Mouse (Mus musculus): ENCODE results near the gene Grsf1. TPM values are rescaled to one million over a fixed set of nuclear protein-coding genes. Genes with fewer than 3 reads are reported as not detected.

Grsf1 gene
- polyA plus RNA-seq, 2 experiments = 55.3 to 63.9 TPM

DNA sequence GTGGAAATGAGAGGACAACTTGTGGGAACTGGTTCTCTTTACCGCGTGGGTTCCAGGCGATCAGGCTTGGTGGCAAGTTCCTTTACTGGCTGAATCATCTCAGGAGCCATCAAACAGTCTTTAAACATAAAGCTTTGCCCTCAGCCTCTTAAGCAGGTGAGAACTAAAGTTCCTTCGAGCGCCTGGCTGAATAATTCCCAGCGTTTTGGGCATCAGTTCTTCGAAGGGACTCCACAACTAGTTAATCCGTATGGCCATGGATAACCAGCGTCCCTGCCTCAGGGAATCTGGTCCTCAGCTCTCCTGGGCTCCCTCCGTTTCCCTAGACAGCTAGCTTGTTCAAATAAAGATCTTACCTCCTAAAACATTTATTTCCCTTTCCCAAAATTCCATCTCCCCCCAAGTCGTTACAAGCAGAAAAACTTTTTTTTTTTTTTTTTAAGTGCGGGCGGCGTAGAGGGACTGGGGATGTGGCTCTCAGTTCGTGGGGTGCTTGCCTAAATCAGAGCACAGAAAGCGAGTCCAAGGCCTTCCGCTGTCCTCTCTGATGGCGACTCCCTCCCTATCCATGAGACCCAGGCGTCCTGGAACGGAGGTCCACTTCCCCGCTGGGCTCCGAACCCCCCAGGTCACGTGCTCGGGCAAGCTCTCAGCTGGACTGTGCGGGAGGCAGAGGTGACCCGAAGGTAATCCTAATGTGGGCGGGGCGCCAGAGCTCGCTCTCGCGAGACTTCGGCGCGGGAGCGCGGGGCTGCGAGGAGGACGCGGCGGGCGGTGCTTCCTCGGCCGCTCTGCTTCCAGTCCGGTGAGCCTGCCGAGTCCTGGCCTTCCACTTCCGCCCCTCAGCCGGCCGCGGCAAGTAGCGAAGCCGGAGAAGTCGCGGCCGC lies 44.4 kb upstream of the Grsf1 start, which contains the start of gene Mob1b:
Mob1b (plus strand) TSS at position 740 of the 887 bp plus-strand sequence.
- peak; percentile 92 for DNase-seq (ENCODE audit: low spot score)
- Histone ChIP-seq H3K4me3 (replicated peaks; ENCODE audit: low read length) (peak within 1 kb of the TSS; percentile 97), H3K27ac (replicated peaks; ENCODE audit: low read depth, low read length) (peak within 1 kb of the TSS; percentile 87), H3K4me2 (replicated peaks; ENCODE audit: low read depth, low read length, severe bottlenecking) (peak within 1 kb of the TSS; percentile 85), H3K36me3 (ENCODE audit: control insufficient read depth, insufficient read depth, low read length) (no peaks in the 10 kb centered on the region), H3K27me3 (ENCODE audit: control insufficient read depth, insufficient read depth, low read length) (no peaks in the 10 kb centered on the region), H3K9me3 (ENCODE audit: control insufficient read depth, low read length) (no peaks in the 10 kb centered on the region), H3K4me1 (ENCODE audit: control insufficient read depth, insufficient read depth, low read length) (peaks cover 15% of the 10 kb centered on the region), H3K9ac (ENCODE audit: low read depth, low read length, severe bottlenecking) (peak within 1 kb of the TSS; percentile 91)
- ATAC-seq (ENCODE audit: low FRiP score, low read depth) = peak; percentile 98
- WGBS = under 1% methylated on average over 39 of the region's 54 CpGs
- TF ChIP-seq POLR2A (IDR thresholded peaks at IDR 0.05; ENCODE audit: borderline replicate concordance, extremely low read depth, insufficient read depth, insufficient read length) = peak; percentile 70; the same call in 1 of the 2 replicates

DNA sequence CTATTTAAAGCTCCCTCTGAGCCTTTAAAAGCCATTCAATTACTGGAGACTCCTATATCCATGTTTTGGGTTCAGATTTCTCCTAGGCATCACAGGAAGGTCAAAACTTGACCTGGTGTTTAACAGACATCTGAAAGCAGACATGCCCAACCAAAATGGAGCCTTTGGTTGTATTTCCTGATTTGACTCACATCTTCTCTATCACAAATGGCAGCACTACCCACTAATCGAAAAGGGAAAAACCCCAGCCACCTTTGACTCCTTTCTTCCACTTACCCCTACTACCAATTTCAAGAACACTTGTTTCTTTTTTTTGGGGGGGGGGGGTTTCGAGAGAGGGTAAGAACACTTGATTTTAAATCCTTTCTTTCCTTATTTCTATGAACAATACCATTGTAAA lies 41.0 kb upstream of the Grsf1 start:
- DNase-seq (ENCODE audit: low spot score) = no peak
- no peak overlapping the region for H3K4me2 ChIP-seq (replicated peaks; ENCODE audit: low read depth, low read length, severe bottlenecking)
- H3K36me3 ChIP-seq (ENCODE audit: control insufficient read depth, insufficient read depth, low read length) = no peaks in the 10 kb centered on the region
- no peak for TF ChIP-seq POLR2A (IDR thresholded peaks at IDR 0.05; ENCODE audit: borderline replicate concordance, extremely low read depth, insufficient read depth, insufficient read length)
- H3K27me3 ChIP-seq (ENCODE audit: control insufficient read depth, insufficient read depth, low read length) = no peaks in the 10 kb centered on the region
- H3K27ac ChIP-seq (replicated peaks; ENCODE audit: low read depth, low read length) = no peak overlapping the region
- 86% methylated on average over 2 of the region's 2 CpGs for WGBS
- peaks cover 8% of the 10 kb centered on the region for H3K4me1 ChIP-seq (ENCODE audit: control insufficient read depth, insufficient read depth, low read length)
- H3K4me3 ChIP-seq (replicated peaks; ENCODE audit: low read length) = no peak overlapping the region
- ATAC-seq (ENCODE audit: low FRiP score, low read depth) = no peak
- no peak overlapping the region for H3K9ac ChIP-seq (ENCODE audit: low read depth, low read length, severe bottlenecking)
- no peaks in the 10 kb centered on the region for H3K9me3 ChIP-seq (ENCODE audit: control insufficient read depth, low read length)

DNA sequence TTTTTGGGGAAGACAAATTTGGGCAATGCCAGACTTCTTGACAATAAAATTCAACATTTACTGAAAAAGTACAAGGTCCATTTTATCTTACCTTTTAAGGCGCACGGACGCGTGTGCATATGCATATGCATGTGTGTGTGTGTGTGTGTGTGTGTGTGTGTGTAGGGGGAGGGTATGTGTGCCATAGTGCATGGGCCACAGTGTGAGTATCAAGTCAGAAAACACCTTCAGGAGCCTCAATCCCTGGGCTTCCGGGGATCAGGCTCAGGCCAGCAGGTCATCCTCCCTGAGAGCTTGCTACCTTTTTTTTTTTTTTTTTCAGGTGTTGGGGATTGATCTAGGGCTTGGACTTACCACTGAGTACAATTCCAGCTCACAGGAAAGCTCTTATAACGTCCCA lies 36.4 kb upstream of the Grsf1 start:
- H3K36me3 ChIP-seq (ENCODE audit: control insufficient read depth, insufficient read depth, low read length) = no peaks in the 10 kb centered on the region
- no peak for TF ChIP-seq POLR2A (IDR thresholded peaks at IDR 0.05; ENCODE audit: borderline replicate concordance, extremely low read depth, insufficient read depth, insufficient read length)
- 0 out of 2 replicates have a peak, but pooled peaks cover 8% of the 10 kb centered on the region for H3K4me1 ChIP-seq (ENCODE audit: control insufficient read depth, insufficient read depth, low read length)
- no peak overlapping the region for H3K4me2 ChIP-seq (replicated peaks; ENCODE audit: low read depth, low read length, severe bottlenecking)
- WGBS = 67% methylated on average over 6 of the region's 6 CpGs
- DNase-seq (ENCODE audit: low spot score) = no peak
- ATAC-seq (ENCODE audit: low FRiP score, low read depth) = no peak
- H3K27me3 ChIP-seq (ENCODE audit: control insufficient read depth, insufficient read depth, low read length) = no peaks in the 10 kb centered on the region
- no peak overlapping the region for H3K4me3 ChIP-seq (replicated peaks; ENCODE audit: low read length)
- no peak overlapping the region for H3K27ac ChIP-seq (replicated peaks; ENCODE audit: low read depth, low read length)
- H3K9me3 ChIP-seq (ENCODE audit: control insufficient read depth, low read length) = no peaks in the 10 kb centered on the region
- H3K9ac ChIP-seq (ENCODE audit: low read depth, low read length, severe bottlenecking) = no peak overlapping the region

DNA sequence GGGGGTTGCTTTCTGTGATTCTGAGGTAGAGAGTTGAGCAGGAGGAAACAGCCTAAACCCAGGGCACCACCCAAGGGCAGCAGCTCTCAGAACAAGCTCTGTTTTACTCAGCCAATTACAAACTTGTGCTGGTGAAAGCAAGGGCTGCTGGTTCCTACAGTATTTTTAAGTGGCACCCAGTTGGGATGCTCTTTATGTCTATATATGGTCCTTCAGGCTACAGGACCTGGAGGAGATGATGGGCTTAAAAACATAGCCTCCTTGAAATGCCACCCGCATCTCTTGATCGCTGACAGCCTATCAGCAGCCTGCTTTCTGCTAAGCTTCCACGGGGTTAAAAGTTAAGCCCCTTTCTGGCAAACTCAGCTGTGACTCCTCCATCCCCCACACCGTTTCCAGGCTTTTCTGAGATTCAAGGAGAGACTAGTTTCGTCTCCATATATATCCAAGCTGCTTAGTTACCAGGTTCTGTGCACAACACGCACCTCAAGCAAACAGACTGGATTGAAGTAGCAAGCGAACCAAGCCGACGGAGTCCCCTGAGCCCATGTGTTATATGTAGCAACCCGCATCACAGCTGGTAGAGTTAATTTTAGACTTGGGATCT lies 35.8 kb upstream of the Grsf1 start:
- Histone ChIP-seq H3K4me3 (replicated peaks; ENCODE audit: low read length) (no peak overlapping the region), H3K36me3 (ENCODE audit: control insufficient read depth, insufficient read depth, low read length) (no peaks in the 10 kb centered on the region), H3K27me3 (ENCODE audit: control insufficient read depth, insufficient read depth, low read length) (no peaks in the 10 kb centered on the region), H3K4me1 (ENCODE audit: control insufficient read depth, insufficient read depth, low read length) (0 out of 2 replicates have a peak, but pooled peaks cover 8% of the 10 kb centered on the region), H3K27ac (replicated peaks; ENCODE audit: low read depth, low read length) (no peak overlapping the region), H3K9ac (ENCODE audit: low read depth, low read length, severe bottlenecking) (no peak overlapping the region), H3K9me3 (ENCODE audit: control insufficient read depth, low read length) (no peaks in the 10 kb centered on the region), H3K4me2 (replicated peaks; ENCODE audit: low read depth, low read length, severe bottlenecking) (no peak overlapping the region; the same call in 1 of the 2 replicates)
- WGBS = 31% methylated on average over 10 of the region's 10 CpGs
- DNase-seq (ENCODE audit: low spot score) = peak; percentile 44
- no peak for TF ChIP-seq POLR2A (IDR thresholded peaks at IDR 0.05; ENCODE audit: borderline replicate concordance, extremely low read depth, insufficient read depth, insufficient read length)
- 0 out of 2 replicates have a peak, but pooled peaks have one; percentile 25 for ATAC-seq (ENCODE audit: low FRiP score, low read depth)

DNA sequence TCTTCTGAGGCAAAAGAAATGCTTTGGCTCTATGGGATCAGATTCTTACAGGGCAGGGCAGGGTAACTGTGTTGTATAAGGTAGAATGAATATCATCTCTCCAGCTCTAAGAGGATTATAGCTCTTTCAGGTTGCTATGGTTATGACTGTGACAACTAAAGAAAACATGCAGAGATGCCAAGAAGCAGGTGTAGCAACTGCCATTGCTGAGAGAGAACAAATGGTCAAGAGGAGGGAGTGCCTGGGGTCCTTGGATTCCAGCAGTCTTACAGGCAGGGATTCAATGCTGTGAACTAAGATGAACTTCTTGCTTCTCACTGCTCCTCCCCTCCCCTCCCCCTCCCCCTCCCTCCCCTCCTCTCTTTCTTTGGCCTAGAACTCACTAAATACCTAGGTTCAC lies 35.2 kb upstream of the Grsf1 start:
- Histone ChIP-seq H3K27ac (replicated peaks; ENCODE audit: low read depth, low read length) (no peak overlapping the region), H3K27me3 (ENCODE audit: control insufficient read depth, insufficient read depth, low read length) (no peaks in the 10 kb centered on the region), H3K4me3 (replicated peaks; ENCODE audit: low read length) (no peak overlapping the region)

More for the DNA sequence above, 35.2 kb upstream of the Grsf1 start:
- peak; percentile 27 for DNase-seq (ENCODE audit: low spot score)
- TF ChIP-seq POLR2A (IDR thresholded peaks at IDR 0.05; ENCODE audit: borderline replicate concordance, extremely low read depth, insufficient read depth, insufficient read length) = no peak
- no peaks in the 10 kb centered on the region for H3K9me3 ChIP-seq (ENCODE audit: control insufficient read depth, low read length)
- 0 out of 2 replicates have a peak, but pooled peaks cover 8% of the 10 kb centered on the region for H3K4me1 ChIP-seq (ENCODE audit: control insufficient read depth, insufficient read depth, low read length)
- H3K9ac ChIP-seq (ENCODE audit: low read depth, low read length, severe bottlenecking) = no peak overlapping the region
- H3K4me2 ChIP-seq (replicated peaks; ENCODE audit: low read depth, low read length, severe bottlenecking) = no peak overlapping the region
- no peaks in the 10 kb centered on the region for H3K36me3 ChIP-seq (ENCODE audit: control insufficient read depth, insufficient read depth, low read length)
- peak; percentile 72 for ATAC-seq (ENCODE audit: low FRiP score, low read depth)
